Mouse (Mus musculus) embryo, embryonic 11 days (tissue): ENCODE results near the gene Evi5.

Experiments
- DNase-seq: peaks from one replicate; pipeline ENCODE4 v3.0.0-alpha.2; 2015

Evi5 gene

GRCm38 (mm10) chr5:107801234-107801633 is 73.7 kb downstream of the Evi5 start:
- no peak for DNase-seq

- DNase-seq = no peak
Measured at GRCm38 (mm10) chr5:107798290-107798689, 76.6 kb downstream of the Evi5 start.

- DNase-seq = peak; percentile 42
Measured at GRCm38 (mm10) chr5:107793927-107794326, 81.0 kb downstream of the Evi5 start.

GRCm38 (mm10) chr5:107793258-107793657 is 81.6 kb downstream of the Evi5 start:
- DNase-seq = peak; percentile 24

DNA sequence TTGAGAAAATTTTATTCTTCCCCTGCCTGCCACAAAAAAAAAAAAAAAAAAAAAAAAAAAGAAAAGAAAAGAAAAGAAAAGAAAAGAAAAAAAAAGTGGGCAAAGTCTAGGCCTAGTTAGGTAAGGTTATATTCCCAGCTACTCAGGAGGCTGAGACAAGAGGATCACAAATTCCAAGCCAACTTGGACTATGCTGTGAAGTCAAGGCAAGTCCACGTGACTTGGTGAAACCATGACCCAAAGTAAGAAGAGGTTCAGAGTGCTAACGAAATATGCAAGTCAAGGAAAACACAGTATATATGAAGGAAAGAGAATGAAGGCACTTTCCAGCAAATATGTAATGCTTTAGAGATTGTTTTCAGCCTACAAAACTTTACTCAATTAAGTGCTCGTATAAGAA is 82.4 kb downstream of the Evi5 start:
- no peak for DNase-seq

- no peak for DNase-seq
Measured at GRCm38 (mm10) chr5:107791966-107792365, 82.9 kb downstream of the Evi5 start.

DNA sequence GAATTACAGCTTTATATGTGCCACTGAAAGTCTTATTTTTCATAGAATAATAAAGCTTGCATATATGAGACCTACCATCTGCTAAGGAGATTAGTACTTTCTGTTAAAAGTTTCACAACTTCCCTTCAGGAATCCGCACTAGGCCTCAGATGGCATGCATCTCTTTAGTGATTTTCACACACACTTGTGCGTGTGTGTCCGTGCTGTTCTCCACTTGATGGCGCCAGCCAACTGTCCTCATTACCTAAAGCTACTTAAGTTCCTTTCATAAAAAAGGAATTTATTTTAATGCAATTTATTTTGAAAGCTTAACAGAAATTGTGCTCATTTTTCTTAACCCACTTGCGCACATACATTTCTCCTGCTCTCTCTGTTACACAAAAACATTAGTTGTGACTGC is 85.4 kb downstream of the Evi5 start:
- DNase-seq = peak; percentile 17

GRCm38 (mm10) chr5:107787682-107788443 is 87.0 kb downstream of the Evi5 start:
- DNase-seq = no peak

DNA sequence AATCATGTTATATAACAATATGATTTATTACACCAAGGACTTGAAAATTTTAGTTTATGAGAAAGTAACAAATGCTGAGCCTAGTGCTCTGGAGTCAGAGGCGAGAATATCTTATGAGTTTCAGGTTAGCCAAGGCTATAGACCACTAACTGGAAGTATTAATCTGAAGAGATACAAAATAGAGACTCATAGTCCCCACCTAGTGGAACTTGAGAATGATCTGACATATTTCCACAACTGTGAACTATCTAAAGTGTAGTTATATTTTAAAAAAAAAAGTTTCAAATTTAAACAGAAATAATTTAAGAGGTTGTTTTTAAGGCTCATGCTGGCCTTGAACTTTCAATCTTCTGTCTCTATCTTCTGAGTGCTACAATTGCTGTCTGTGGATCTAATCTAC is 92.5 kb downstream of the Evi5 start:
- no peak for DNase-seq

DNA sequence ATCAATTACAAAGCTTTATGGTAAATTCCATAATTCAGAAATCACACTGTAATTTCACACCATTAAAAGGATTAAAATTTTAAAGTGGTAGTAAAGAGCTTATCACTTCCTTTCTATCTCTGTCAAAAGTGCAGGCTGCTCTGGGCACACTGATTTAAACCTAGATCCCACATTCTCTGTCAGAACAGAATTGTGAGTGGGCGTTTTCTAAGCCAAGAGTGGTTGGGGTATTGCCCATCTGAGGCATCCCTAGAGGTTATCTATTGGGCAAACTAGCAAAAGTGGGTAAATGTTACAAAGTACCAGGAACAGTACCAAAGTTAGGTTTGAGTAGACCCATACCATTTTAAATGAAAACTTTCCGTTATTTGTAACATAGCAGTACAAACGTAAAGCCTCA is 96.1 kb downstream of the Evi5 start:
- DNase-seq = no peak

DNA sequence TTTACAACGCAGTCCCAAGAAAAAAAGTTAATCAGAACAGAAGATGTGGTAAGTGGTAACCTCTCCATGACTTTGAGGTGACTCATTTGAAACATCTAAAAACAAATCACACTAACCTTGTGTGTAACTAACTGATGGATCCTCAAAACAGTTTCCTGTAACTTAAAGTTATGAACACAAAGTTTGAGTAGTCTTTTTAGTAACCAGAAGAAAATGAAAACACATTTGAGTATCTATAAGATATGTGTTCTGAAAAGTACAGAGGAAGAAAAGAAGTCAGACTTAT is 97.4 kb downstream of the Evi5 start:
- no peak for DNase-seq

- no peak for DNase-seq
Measured at GRCm38 (mm10) chr5:107776777-107777544, 97.9 kb downstream of the Evi5 start.

- DNase-seq = no peak
Measured at GRCm38 (mm10) chr5:107775875-107776274, 99.0 kb downstream of the Evi5 start.

GRCm38 (mm10) chr5:107772049-107772448 is 102.9 kb downstream of the Evi5 start:
- no peak for DNase-seq

DNA sequence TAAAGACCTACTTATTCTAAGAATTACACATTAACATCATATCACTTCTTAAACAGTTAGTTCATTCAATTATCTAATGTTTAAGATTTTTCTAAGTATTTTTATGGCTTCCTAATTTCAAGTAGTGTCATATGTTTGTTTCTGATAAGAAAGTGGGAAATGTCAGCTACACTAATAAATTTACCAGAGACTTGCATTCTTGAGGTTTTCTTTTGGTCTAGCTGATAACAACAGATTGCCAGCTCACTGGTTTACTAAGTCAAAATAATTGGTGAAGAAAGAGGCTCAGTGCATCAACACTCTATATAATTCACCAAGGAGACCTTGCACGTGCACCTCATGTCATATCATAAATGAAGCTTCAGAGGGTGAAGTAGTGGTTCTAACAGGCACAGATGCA is 106.7 kb downstream of the Evi5 start:
- DNase-seq = no peak

GRCm38 (mm10) chr5:107765946-107766345 is 109.0 kb downstream of the Evi5 start:
- DNase-seq = no peak

DNA sequence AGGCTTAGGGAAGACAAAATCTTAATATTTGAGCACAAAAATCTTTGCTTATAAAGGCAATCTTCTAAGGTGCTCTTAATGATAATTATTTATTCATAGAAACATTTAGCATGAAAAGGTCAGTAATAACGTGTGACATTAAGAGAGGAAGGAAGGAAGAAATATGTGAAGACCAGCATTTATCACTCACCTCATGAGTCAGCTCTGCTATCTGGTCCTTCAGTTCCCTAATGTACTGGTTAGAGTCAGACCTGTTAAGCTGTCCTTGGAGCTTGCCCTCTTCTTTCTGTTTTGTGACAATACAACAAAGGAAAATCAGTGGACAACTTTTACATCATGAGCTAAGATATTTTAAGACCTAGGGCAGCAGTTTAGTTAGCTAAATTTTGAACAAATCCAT is 110.4 kb downstream of the Evi5 start:
- no peak for DNase-seq

- DNase-seq = no peak
Measured at GRCm38 (mm10) chr5:107763674-107764073, 111.2 kb downstream of the Evi5 start.

DNA sequence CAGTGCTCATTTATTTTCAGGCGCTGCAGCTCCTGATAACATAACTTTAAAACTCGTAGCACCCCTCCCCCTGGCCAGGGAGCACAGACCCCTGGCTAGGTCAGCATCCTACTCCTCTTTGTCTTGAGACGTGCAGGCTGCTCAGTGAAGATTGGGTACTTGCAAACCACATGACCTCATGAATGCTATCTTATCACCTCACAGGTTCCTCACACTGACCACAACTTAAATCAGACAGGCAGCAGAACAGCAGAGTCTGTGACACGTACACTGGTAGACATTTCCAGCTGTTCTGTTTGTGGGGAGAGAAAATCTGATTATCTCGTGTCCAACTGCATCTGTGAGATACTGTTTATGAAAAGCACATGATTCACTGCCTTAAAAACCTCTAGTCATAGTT is 115.8 kb downstream of the Evi5 start:
- no peak for DNase-seq

GRCm38 (mm10) chr5:107756072-107756471 is 118.8 kb downstream of the Evi5 start:
- DNase-seq = no peak

- no peak for DNase-seq
Measured at GRCm38 (mm10) chr5:107754740-107755139, 120.2 kb downstream of the Evi5 start.

- DNase-seq = no peak
Measured at GRCm38 (mm10) chr5:107753656-107754055, 121.3 kb downstream of the Evi5 start.

DNA sequence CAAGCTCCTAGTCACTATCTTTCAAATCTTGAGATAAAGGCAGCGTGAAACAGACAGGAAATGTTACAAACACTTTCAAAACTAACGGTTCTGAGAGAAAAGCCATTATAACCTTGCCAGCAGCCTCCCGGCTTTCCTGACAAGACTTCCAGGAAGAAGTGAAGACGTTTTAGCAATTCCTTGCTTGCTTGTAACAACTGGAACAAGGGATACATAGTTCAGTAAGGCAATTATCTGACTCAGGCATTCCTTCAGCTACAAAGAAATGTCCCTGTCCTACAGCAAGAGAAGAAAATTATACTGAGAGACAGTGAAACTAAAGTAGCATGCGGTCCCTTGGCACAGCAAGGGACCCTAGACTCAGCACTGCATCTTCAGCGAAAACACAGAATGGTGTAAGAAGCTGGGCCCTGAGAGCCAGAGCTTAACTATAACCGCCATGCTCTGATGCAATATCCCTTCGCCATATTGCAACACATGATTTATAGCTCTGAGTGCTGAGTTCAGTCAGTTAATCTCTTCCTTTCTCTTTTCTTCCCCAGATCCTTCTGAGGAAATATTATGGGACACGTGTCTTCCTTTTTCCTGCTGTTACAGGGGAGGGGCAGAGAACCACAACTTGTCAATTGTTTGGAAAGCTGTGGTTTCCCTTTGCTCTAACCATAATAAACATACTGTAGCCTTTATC is 125.5 kb downstream of the Evi5 start:
- no peak for DNase-seq

GRCm38 (mm10) chr5:107739023-107739422 is 135.9 kb downstream of the Evi5 start:
- no peak for DNase-seq
